Mouse (Mus musculus) heart, postnatal 0 days (tissue): ENCODE measurements at regions not wholly inside any gene's neighbourhood (a gene's known extent, or its start where the extent isn't known, plus 50 kb on each side); places are given as distances from the start of the nearest gene placed in this dataset.

Experiments used
- ATAC-seq: fragments of 200-750 bp; cut with Nextera tagmentation; 2 replicates; pipeline ENCODE4 v1.8.0; 2017; ENCODE audit warnings: low read depth, moderate number of reproducible peaks, moderate library complexity; ENCODE audit not compliant: insufficient read depth
- DNase-seq: peaks from one replicate; pipeline ENCODE4 v3.0.0-alpha.2; 2016; ENCODE audit warnings: low spot score
- H3K27ac ChIP-seq: fragments of 300-500 bp; sonication (generic); 2 replicates; pipeline ENCODE4 v1.5.1; 2014; ENCODE audit warnings: low read depth, mild to moderate bottlenecking
- H3K27me3 ChIP-seq: fragments of 300-500 bp; sonication (generic); 2 replicates; pipeline ENCODE4 v1.6.1; 2014; ENCODE audit warnings: low read length, mixed read lengths; ENCODE audit not compliant: control insufficient read depth, insufficient read depth
- H3K36me3 ChIP-seq: fragments of 300-500 bp; sonication (generic); replicated peaks from 2 replicates; pipeline ENCODE4 v1.6.1; 2014; ENCODE audit warnings: low read length, mixed read lengths; ENCODE audit not compliant: control insufficient read depth, insufficient read depth
- H3K4me1 ChIP-seq: fragments of 300-500 bp; sonication (generic); 2 replicates; pipeline ENCODE4 v1.6.1; 2014; ENCODE audit warnings: antibody characterized with exemption; ENCODE audit not compliant: control insufficient read depth, insufficient read depth
- H3K4me2 ChIP-seq: fragments of 300-500 bp; sonication (generic); 2 replicates; pipeline ENCODE4 v1.6.1; 2014; ENCODE audit warnings: low read depth, mild to moderate bottlenecking, low read length, moderate library complexity
- H3K4me3 ChIP-seq: fragments of 300-500 bp; sonication (generic); 2 replicates; pipeline ENCODE4 v1.5.1; 2014; ENCODE audit warnings: low read depth, low read length
- H3K9ac ChIP-seq: fragments of 300-500 bp; sonication (generic); replicated peaks from 2 replicates; pipeline ENCODE4 v1.6.1; 2014; ENCODE audit warnings: low read depth, low read length, mixed read lengths
- H3K9me3 ChIP-seq: fragments of 300-500 bp; sonication (generic); replicated peaks from 2 replicates; pipeline ENCODE4 v1.6.1; 2016; ENCODE audit warnings: low read length; ENCODE audit not compliant: control insufficient read depth
- CTCF ChIP-seq: IDR thresholded peaks from 2 replicates; pipeline ENCODE4 v1.5.1; 2016; ENCODE audit warnings: antibody characterized with exemption, control low read depth, low read depth
- EP300 ChIP-seq: IDR thresholded peaks from 2 replicates; pipeline ENCODE4 v1.6.1; 2016; ENCODE audit warnings: antibody characterized with exemption, low read depth
- WGBS: fragments of 180-500 bp; shearing (Covaris S2); extraction: QIAGEN DNeasy Blood & Tissue Kit; methylation state at CpG from one replicate; pipeline ENCODE4 v1.1.7; 2014; 5-methylcytosine and 5-hydroxymethylcytosine counted together

- Histone ChIP-seq H3K4me2 (no peak overlapping the region), H3K4me3 (no peak overlapping the region), H3K36me3 (no peaks in the 10 kb centered on the region), H3K4me1 (no peaks in the 10 kb centered on the region), H3K27ac (no peak overlapping the region), H3K27me3 (no peaks in the 10 kb centered on the region), H3K9ac (no peak overlapping the region), H3K9me3 (no peaks in the 10 kb centered on the region)
- no peak for ATAC-seq
- 91% methylated on average over 3 of the region's 3 CpGs for WGBS
- TF ChIP-seq CTCF, result no peak
- no peak for TF ChIP-seq EP300
- DNase-seq, result no peak
These were observed 143.2 kb downstream of the Nufip1 start for GRCm38 (mm10) chr14:76253850-76254249.

GRCm38 (mm10) chr14:76254565-76255501, 144.1 kb downstream of the Nufip1 start:
- Histone ChIP-seq H3K27me3 (no peaks in the 10 kb centered on the region), H3K9ac (no peak overlapping the region), H3K27ac (no peak overlapping the region), H3K36me3 (no peaks in the 10 kb centered on the region), H3K4me3 (no peak overlapping the region), H3K9me3 (no peaks in the 10 kb centered on the region), H3K4me2 (0 out of 2 replicates have a peak overlapping the region, but pooled peaks have one; percentile 5), H3K4me1 (no peaks in the 10 kb centered on the region)
- no peak for TF ChIP-seq CTCF
- no peak for TF ChIP-seq EP300
- ATAC-seq, result peak; percentile 75
- peak; percentile 40 for DNase-seq
- WGBS, result 34% methylated on average over 30 of the region's 30 CpGs

GRCm38 (mm10) chr14:76255971-76256370, 145.3 kb downstream of the Nufip1 start:
- TF ChIP-seq EP300 (no peak), CTCF (no peak)
- no peak overlapping the region for H3K4me3 ChIP-seq
- WGBS, result 86% methylated on average over 11 of the region's 11 CpGs
- no peak overlapping the region for H3K27ac ChIP-seq
- no peaks in the 10 kb centered on the region for H3K36me3 ChIP-seq
- no peak overlapping the region for H3K9ac ChIP-seq
- H3K4me2 ChIP-seq, result no peak overlapping the region
- no peaks in the 10 kb centered on the region for H3K4me1 ChIP-seq
- DNase-seq (no peak), ATAC-seq (no peak)
- H3K27me3 ChIP-seq, result no peaks in the 10 kb centered on the region
- H3K9me3 ChIP-seq, result no peaks in the 10 kb centered on the region

GRCm38 (mm10) chr14:76258626-76259025, 147.9 kb downstream of the Nufip1 start:
- TF ChIP-seq EP300, result no peak
- no peak for TF ChIP-seq CTCF
- Histone ChIP-seq H3K36me3 (no peaks in the 10 kb centered on the region), H3K27ac (no peak overlapping the region), H3K4me3 (no peak overlapping the region), H3K9ac (no peak overlapping the region), H3K27me3 (no peaks in the 10 kb centered on the region), H3K9me3 (no peaks in the 10 kb centered on the region), H3K4me1 (no peaks in the 10 kb centered on the region), H3K4me2 (no peak overlapping the region)
- DNase-seq, result no peak
- WGBS, result 62% methylated on average over 3 of the region's 3 CpGs
- ATAC-seq, result no peak

- no peaks in the 10 kb centered on the region for H3K27me3 ChIP-seq
- ATAC-seq (no peak), DNase-seq (no peak)
- no peak overlapping the region for H3K4me3 ChIP-seq
- no peaks in the 10 kb centered on the region for H3K36me3 ChIP-seq
- H3K9me3 ChIP-seq, result no peaks in the 10 kb centered on the region
- no peak overlapping the region for H3K9ac ChIP-seq
- no peaks in the 10 kb centered on the region for H3K4me1 ChIP-seq
- TF ChIP-seq CTCF, result no peak
- no peak for TF ChIP-seq EP300
- H3K27ac ChIP-seq, result no peak overlapping the region
- H3K4me2 ChIP-seq, result no peak overlapping the region
- 68% methylated on average over 5 of the region's 5 CpGs for WGBS
These were observed 150.1 kb downstream of the Nufip1 start for GRCm38 (mm10) chr14:76260628-76261293.
